ENCODE assay signal across 10 mouse cellular contexts in the genomic region with DNA sequence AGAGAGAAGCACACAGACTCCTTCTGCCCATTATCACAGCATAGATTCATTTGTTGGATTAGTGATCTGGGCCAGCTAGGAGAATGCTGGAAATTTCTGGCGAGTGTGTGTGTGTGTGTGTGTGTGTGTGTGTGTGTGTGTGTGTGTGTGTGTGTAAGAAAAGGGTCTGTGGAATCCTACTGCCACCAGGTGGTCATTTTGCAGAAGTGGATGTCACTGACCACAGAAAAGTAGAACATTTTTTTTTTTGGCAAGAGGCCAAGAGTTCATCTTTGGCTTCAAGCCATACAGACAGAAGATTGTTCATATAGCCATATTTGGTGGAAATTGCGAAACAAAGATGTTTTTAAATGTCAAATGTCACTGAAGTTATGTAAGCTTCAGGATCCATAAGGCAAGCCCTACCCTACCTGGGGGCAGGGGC. TPM values are rescaled to one million over a fixed set of nuclear protein-coding genes. Genes with fewer than 3 reads are reported as not detected.
DNase-seq lines count a peak whose midpoint lies in the region; ATAC-seq lines count a peak whose summit lies in the region.
"Had no signal": no experiment of that assay in that cellular context is flagged by ENCODE, and none has a peak within 500 bp of the region (broad histone marks: within the 10 kb centered on the region; RNA-seq: fewer than 3 reads in every experiment).

No protein-coding gene starts in this region.

- no peaks in the 10 kb centered on the region for H3K4me1 ChIP-seq in forebrain, embryonic 14.5 days (ENCODE audit: control insufficient read depth, insufficient read depth, low read length)

- no peaks in the 10 kb centered on the region for H3K36me3 ChIP-seq in forebrain, embryonic 14.5 days (ENCODE audit: control insufficient read depth, insufficient read depth, low read length)
- H3K36me3 ChIP-seq: embryonic facial prominence, embryonic 13.5 days; limb, embryonic 15.5 days had no signal

- H3K9ac ChIP-seq in forebrain, embryonic 14.5 days (ENCODE audit: low read length) = no peak overlapping the region
- H3K9ac ChIP-seq: limb, embryonic 15.5 days had no signal

- H3K9me3 ChIP-seq in forebrain, embryonic 14.5 days (replicated peaks; ENCODE audit: control insufficient read depth, low read length) = no peaks in the 10 kb centered on the region
- H3K9me3 ChIP-seq: embryonic facial prominence, embryonic 13.5 days; limb, embryonic 15.5 days had no signal

- H3K27me3 ChIP-seq in forebrain, embryonic 14.5 days (replicated peaks; ENCODE audit: control insufficient read depth, insufficient read depth, low read length) = peaks cover 18% of the 10 kb centered on the region

- no peak overlapping the region for H3K27ac ChIP-seq in forebrain, embryonic 14.5 days (ENCODE audit: low read depth, low read length)
- H3K27ac ChIP-seq: embryonic facial prominence, embryonic 13.5 days; limb, embryonic 15.5 days had no signal

- ATAC-seq in forebrain, embryonic 14.5 days = no peak

- 8% methylated on average over 2 of the region's 2 CpGs for WGBS in forebrain, embryonic 14.5 days

- no peak overlapping the region for H3K4me2 ChIP-seq in forebrain, embryonic 14.5 days (ENCODE audit: low read length)
- H3K4me2 ChIP-seq: embryonic facial prominence, embryonic 13.5 days; limb, embryonic 15.5 days had no signal

- DNase-seq in layer of hippocampus, adult 11-12 months (ENCODE audit: low spot score) = peak; percentile 60
- no peak for DNase-seq in layer of hippocampus, adult 9-10 months (ENCODE audit: low spot score)
- peak; percentile 20 to 46 for DNase-seq in CD8-positive naive resting alpha-beta T cell, adult 2 months (ENCODE audit: low read depth in 2 of 2, low spot score in 2 of 2)
- peak; percentile 95 for DNase-seq in brain, adult 2 months (ENCODE audit: low read depth, low spot score)
- peak; percentile 86 for DNase-seq in forebrain, embryonic 14.5 days (ENCODE audit: low spot score)
- DNase-seq in kidney, postnatal 36 days = peak; percentile 72 to 78
- peak; percentile 68 for DNase-seq in mesoderm, embryonic 11.5 days (ENCODE audit: low read depth, low spot score)
- DNase-seq in yolk sac, embryonic 10.5 days (ENCODE audit: low spot score) = peak; percentile 57

- H3K4me3 ChIP-seq in forebrain, embryonic 14.5 days (ENCODE audit: low read depth, low read length) = no peak overlapping the region
- H3K4me3 ChIP-seq: embryonic facial prominence, embryonic 13.5 days; limb, embryonic 15.5 days had no signal

RNA-seq across cellular contexts. Expression of gene Mrps23, which starts 7.0 kb away (rescaled TPM):
- 75.5 and 80.8 TPM in 2 replicates for polyA plus RNA-seq in forebrain, embryonic 14.5 days (2014; fragmentation: Nextera tagmentation; extraction: Ambion mirVana)
